Mouse (Mus musculus) cerebellum, postnatal 25 days (tissue): ENCODE results near the gene Arl10.
A peak's percentile ranks its signal among the peaks of the same experiment; 100 is the strongest.

Experiments
- DNase-seq, 2 experiments: peaks; one replicate each; pipeline ENCODE4 v3.0.0; 2021; ENCODE audit warnings: mixed read lengths in 2 of 2

The Arl10 gene

DNA sequence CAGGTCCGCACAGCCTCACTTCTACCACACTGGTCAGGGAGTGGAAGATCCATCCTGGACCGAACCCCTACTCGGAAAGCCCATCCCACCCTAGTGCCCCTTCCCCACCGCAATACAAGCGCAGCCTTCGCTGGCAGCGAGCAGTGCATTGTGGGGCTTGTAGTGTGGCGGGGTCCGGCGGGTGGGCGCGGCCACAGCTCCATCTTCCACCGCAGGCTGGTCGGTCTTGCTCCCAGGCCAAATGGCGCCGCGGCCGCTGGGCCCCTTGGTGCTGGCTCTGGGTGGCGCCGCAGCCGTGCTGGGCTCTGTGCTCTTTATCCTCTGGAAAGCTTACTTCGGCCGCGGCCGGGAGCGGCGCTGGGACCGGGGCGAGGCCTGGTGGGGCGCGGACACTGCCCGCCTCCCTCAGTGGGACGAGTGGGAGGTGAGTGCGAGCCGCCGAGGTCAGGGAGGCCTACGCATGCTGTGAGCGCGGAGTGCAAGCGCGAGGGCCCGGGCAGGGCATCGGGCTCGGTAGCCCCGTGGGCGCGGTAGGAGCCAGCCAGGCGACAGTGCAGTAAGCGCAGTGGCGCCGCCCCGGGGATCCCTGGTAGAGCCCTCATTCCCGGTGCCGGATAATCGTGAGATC is at the start of gene Arl10:
Gene Arl10 (plus strand): TSS at position 162 of the 628 bp plus-strand sequence.
- DNase-seq, result peak; percentile 83 to 86

DNA sequence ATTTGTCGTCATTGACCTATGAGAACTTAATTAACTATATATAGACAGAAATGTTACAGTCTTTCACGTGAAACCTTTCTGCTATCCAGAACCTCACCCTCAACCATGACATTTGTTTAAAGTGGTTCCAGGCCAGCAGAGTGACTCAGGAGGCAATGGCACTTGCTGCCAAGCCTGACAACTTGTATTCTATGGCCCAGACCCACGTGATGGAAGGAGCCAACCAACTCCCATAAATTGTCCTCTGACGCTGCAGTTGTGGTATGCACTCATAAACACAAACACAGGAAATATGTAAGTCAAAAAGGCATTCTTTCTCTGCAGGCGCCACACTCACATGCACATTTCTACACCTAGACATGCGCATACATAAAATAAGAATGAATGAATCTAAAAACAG is 47.7 kb upstream of the Arl10 start:
- no peak for DNase-seq

DNA sequence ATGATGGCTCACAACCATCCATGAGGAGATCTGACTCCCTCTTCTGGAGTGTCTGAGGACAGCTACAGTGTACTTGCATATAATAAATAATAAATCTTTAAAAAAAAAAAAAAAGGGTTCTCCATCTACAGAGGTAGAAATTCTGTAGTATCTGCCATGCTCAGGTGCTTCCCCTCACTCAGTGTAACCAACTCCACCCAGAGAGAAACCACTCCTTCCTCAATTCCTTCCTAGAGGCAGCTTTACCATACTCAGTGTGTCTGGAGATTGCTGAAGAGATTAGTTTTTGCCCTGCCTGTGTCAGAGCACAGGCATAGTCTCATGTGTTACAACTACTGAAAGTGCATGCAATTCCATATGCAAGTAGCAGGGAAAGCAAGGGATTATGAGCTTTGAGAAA is 42.7 kb upstream of the Arl10 start:
- no peak for DNase-seq

DNA sequence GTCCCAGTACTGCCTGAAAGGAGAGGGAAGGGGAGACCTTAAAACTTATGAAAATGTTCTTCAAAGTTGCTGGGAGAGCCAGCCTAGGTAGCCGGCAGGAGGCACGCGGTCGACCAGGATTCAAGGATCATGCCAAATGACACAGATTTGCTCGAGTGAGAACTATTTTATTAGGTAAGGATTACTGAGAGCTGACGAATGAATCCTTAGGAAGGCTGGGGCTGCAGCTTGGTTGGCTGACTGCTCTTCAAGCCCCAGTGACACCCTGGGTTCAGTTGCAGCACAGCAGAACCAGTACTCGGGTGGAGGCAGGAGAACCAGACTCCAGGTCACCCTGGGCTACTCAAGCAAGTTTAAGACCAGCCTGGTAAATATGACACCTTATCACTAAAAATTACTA is 26.8 kb upstream of the Arl10 start:
- no peak for DNase-seq

DNA sequence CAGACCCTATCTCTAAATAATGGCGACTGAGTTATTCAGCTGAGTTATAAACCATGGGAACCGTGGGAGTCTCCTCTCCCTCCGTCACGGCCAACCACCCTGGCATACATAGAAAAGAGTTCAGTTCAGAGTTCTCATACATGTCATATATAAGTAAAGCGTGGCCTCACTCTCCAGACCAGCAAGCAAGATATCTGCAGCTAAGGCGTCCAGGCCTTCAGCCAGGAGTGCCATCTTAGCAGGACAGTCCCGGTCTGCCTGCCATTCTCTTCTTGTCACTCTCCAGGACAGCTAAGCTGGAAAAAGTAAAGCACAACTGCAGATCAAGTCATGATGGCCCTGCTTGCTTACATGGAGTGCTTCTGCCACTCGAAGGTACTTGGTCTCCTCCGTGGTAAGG is 18.6 kb upstream of the Arl10 start:
- no peak for DNase-seq

DNA sequence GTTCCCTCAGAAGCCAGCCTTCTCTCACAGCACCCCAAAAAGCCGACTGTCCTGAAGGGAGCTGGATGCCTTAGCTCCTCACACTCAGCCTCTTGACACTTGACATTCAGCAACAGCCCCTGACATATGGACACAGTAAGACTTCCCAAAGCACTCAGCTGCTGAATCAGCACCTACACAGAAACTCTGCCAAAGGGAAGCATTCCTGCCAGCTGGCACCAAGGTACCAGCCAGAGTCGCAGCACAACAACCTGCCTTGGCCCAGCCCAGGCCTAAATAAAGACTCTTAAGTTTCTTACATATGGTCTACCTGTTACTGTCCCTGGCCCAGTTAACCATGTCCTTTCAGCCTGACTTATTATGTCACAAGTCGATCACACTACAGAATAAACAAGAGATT is 18.0 kb upstream of the Arl10 start:
- DNase-seq, result peak; percentile 95

DNA sequence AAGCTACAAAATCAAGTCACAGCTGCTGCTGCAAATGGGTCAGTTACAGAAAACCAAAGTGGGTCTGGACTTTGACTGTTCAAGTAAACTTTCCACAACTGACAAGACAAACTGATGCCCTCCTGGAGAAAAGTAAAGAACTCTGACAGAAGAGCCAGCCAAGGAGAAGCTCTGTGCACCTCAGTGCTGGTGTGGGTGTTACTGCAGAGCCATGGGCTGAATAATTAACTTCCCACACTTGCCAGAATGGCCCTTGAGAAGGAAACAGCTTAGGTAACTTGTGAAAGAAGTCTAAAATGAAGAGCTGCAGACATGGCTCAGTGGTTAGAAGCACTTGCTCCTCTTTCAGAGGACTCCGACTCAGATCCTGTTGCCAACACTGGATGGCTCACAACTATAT is 17.2 kb upstream of the Arl10 start:
- no peak for DNase-seq

DNA sequence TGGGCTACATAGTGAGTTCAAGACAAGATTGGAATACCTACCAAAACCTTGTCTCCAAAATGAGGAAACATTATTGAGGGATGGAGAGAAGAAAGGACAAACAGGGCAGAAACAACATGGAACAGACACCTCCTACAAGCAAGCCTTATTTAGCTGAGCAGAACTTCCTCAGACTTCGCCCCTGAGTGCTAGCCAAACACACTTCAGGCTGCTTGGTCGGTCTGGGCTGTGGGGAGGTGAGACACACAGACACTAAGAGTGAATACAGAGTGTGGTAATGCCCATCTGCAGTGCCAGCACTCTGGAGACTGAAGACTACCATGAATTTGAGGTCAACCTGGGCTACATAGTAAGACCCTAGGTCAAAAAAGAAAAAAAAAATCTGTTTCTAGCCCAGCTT is 15.2 kb upstream of the Arl10 start:
- DNase-seq, result no peak

DNA sequence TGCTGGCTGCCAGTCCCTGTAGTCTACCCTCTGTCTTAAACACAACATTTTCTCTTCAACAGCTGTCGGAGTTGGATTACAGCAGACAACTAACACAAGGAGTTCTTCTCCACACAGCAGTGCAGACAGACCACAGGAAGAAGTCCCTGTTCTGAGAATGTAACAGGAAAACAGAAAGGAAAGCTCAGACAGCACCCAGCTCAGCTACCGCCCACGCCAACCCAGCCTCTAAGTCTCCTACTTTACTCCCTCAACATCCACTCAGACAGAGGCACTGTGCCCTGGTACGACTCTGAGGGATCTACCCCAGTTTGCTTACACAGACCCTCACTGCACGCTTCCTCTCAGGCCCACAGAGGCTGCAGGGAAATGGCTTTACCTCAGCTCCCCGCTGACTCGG is 14.2 kb upstream of the Arl10 start:
- no peak for DNase-seq

DNA sequence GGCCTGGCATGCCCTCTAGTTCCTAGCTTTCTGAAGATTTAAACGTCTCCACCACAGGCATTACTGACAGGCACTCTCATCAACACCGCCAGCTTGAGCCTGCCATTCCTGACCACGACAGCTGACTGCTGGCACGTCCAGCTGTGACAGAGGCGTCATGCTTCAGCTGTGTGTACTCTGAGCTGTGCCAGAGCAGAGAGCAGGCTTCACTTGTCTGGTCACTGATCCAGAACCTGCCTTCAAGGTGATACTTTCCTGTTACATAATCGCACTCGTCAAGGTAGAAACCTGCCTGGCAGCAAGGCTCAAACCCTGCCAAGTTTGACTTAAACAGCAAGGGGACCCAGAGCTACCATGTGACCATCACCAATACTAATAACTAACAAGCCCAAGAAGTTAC is 12.3 kb upstream of the Arl10 start:
- no peak for DNase-seq

DNA sequence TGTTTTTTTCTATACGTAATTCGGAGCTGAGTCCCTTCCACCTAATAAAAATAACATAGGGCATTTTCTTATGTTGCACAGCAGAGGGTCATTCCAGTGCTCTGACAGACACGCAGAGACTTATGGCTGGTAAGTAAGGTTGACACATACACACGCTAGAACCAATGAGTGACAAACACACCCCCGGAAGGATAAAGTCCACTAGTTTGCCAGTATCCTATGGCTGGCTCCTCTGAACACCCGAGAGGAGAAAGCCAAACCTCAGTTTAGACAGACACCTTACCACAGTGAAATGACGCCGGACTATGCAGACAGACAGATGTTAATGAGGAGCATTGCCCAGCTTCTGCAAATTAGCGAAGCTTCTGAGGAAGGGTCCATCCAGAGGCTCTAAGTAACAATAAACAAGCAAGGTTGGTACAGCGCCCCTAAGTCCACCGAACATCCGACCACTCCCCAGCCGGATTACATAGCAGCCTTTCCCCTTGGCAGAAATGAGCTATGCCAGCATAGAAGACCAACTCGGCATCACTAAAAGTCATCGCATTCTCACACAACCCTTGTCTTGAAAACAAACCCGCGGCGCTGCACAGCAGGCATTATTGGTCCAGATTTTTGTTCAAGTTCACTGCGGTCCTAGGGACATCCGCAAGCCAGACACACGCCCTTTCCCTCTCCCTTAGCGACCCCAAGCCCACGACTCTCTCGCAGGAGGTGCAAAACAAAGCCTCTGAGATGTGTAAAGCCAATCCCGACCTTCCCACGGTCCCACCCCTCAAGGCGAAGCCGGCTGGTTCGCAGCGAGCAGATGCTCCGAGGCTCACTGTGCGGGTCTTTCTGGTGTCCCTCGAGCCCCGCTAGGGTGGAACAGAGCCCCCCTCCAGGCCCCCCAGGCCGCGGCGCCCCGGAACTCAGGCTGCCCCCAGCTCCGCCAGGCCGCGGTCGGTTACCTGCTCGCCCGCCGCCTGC is 10.3 kb upstream of the Arl10 start:
- DNase-seq, result peak in 1 of 2 experiments; percentile 51

DNA sequence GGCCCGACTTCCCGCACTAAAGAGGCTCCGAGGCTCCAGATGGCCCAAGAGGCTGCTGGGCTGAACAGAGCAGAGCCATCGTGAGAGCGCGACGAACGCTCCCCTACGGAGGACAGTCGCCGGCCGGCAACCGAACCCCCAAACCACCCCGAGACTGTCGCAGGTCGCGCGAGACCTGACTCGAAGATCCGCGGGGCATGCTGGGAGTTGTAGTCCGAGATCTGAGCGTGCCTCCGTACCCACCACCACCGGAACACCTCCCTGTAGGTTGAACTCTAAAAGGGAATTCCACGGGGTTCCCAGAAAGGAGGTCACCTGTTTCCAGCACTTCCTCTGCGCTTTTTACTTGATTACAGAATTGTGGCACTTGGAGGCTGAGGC is 9.6 kb upstream of the Arl10 start, which contains the start of gene 4833439L19Rik:
Gene 4833439L19Rik (minus strand): TSS at position 235 of the 381 bp plus-strand sequence.
- peak; percentile 94 to 98 for DNase-seq

DNA sequence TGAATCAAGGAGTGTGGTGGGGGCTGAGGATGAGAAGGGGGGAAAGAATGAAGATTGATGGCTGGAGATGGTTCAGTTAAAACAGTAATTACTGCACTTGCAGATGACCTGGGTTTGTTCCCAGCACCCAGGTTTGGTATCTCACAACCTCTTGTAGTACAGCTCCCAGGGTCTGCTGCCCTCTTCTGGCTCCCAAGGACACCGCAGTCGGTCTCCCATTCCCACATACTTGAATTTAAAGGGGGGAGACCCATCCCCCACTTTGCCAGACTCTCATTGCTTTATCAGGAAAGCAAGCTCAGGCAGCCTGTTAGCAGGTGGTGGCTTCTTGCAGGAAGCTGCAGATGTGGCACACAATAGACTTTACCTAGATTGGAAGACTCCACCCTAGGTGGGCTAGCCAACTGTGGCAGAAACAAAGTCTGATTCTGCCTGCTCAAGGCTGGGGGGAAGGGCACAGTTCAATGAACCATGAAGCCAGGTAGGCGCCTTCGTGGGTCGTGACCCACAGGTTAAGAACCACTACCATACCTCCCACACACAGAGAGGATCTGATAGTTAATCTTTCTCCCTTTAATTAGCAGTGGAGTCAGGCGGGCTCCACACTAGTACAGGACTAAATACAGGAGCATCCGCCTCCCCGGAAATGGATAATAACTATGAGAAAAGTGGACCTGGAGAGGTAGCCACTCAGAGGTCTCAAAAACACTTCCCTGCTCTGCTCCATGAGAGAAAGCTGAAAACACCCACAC is 9.0 kb upstream of the Arl10 start:
- peak in 1 of 2 experiments; percentile 77 for DNase-seq

DNA sequence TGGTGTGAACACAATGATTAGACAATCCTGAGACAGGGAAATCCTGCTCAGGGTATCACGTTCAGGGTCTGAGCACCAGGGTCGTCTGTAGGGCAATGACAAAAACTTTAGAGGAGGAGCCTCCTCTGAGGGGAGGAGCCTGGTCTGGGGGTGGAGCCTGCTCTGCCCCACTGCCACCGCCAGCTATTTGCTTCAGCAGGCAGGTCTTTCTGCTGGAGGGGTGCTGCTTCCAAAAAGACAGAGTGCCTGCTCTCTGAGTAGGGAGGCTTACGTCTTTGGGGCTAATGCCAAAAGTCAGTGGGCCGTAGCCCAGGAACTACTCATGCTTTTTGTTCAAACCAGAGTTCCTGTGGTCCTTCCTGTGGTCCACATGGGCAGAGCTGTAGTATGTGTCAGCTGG is 6.4 kb upstream of the Arl10 start:
- no peak for DNase-seq

DNA sequence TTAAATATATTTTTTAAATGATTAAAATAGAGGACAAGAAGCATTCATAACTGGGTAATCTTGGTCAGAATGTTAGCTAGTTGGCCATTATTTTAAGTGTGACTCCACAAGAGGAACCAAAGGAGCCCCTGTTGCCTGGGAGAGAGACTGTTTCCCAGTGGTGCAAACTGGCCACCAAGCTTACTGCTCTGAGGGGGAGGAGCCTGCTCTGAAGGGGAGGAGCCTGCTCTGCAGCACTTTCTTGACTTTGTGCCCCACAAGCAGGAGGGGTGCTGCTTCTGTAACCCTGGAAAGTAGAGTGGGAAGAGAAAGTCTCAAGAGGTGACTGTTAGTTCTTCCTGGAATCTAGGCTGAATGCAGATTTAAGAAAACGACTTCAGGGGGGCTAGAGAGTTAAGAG is 5.5 kb upstream of the Arl10 start:
- no peak for DNase-seq

DNA sequence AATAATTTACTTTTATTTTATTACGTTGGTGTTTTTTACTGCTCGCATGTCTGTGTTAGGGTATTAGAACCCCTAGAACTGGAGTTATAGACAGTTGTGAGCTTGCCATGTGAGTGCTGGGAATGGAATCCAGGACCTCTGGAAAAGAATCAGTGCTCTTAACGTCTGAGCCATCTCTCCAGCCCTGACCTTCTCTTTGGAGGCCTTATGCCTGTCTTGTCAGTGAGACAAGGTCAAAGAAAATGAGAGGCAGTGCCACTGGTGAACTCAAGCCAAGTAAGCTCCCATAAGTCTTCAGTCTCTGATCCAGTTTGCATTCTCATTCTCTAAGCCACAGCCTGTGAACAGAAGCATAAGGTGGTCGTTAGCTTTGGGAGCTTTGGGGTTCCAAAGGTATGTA is 4.1 kb upstream of the Arl10 start:
- DNase-seq, result no peak

DNA sequence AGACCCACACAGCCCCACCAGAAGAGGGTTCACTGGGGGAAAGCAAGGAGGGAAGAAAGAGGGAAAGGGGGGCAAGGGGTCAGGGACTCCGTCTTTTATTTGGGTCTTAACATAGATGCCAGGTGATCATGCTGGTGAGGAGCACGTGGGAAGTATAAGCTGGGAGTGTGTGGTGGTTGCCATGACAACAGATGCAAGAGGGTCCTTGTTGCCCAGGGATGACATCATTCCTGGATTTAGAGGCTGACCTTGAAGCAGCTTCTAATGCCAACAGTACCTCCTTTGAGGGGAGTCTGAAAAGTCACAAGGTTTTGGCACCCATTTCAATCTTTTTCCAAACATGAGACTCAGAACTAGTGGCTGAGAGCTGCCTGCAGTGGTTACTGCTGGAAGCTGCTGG is 3.2 kb upstream of the Arl10 start:
- no peak for DNase-seq

DNA sequence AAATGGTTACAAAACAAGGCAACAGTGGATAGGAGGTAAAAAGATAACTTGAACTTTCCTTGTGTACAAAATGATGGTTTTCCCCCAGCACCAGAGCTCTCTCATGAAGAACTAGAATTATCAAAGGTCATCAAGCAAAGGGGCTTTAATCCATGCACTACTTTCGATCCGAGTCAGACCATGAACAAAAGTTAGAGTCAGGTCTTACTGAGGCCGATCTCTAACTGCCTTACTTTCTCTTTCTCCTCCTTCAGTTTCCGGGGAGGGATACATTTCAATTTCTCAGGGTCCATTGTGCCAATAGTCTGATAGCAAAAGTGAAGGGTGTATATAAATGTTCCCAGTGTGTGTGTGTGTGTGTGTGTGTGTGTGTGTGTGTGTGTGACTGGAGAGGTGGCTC is 2.2 kb upstream of the Arl10 start:
- no peak for DNase-seq

DNA sequence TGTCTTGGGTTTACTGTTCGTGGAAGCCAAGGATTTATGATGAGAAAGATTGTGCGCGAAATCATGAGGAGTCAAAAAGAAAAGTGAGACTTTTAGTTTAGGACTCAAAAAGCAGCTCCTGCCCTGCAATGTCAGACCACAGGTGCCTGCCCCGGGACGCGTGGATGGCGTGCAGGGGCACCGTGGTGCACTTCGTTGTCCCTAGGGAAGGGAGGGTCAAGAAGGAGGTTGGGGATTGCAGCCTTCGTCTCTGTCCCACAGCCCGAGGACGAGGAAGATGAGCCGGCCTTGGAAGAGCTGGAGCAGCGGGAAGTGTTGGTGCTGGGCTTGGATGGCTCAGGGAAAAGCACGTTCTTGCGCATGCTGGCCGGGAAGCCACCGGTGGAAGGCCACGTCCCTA is 674 bp downstream of the Arl10 start:
- peak; percentile 38 to 40 for DNase-seq

DNA sequence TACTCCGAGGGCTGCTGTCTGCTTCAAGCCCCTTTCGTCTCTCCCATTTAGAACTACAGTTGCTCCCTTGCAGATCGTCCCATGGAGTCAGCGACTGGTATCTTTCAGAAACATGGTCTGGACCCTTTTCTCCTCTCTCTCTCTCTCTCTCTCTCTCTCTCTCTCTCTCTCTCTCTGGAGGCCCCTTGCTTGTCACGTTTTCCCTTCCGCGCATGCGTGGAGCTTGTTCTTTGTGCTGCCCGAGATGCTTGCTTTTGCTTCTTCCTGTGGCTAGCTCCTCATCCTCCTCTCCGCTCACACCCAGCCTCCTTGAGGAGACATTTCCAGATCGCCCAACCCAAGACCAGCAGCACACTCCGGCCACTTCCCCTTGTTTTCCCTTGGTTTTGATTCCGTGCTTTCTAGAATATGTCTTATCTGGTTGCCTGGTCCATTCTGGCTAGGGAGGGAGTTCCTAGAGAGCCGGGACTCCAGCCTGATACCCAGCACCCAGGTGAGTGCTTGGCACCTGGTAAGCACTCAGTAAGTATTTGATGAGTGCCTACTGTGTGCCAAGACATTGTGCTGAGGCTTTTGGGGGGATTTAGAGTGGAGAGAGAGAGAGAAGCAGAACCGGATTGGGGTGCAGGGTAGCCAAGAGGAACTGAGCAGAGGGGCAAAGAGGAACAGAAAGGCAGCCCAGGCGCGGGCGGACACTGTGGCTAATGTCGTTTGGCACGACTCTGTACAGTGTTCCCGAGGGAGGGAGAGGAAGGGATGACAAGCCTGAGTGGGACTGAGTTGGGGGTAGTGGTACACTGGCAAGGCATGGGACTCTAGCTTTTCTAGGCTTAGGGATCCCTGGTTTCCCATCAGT is 3.1 kb downstream of the Arl10 start:
- DNase-seq, result no peak

DNA sequence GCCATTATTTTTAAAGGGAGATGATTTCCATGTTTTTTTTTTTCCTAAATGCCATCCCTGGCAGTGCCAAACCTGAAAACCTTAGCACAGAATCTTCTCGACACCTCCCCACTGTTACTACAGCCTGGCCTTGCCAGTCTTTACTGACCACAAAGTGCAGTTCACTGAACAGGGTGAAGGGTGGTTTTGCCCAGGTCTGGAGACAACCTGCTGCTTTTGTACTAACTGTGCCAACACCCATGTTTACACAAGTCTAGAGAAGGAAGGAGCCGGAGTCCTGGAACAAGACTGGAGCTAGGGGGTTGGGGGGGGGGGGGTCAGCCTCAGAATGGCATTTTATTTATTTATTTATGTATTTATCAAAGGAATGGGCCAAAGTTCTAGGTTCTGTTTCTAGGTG is 6.6 kb downstream of the Arl10 start:
- no peak for DNase-seq

DNA sequence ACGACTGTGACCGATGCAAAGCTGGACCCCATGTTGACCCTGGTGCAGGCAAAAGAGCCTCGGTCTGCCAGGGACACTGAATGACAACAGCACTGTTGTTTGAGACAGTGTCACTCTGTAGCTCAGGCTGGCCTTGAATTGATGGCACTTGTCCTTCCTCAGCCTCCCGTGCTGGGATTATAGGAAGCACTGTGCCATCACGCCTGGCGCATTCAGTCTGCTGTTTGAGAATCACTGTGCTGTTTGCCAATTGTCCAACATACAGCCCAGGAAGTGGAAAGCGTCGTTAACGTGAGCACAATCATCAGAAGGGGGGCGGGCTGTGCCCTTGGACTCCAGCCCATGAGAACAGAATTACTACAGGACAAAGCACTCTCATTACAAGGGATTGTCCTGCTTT is 7.3 kb downstream of the Arl10 start:
- DNase-seq, result no peak

DNA sequence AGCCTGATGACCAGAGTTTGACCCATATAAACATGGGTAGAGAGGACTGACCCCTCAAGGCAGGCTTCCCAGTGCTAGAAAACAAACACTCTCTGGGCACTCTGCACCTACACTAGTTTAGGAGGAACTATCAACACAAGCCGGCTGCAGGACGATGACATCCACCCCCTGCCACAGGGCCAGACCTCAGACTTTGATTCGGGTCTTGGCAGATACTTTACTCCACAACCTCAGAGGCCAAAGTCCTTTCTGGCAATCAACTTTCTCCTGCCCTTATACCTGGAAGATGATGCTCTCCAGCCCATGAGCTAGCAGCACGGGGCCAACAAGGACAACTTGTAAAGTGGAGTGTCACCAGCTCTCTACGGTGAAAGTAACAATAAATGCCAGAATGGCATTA is 8.0 kb downstream of the Arl10 start:
- no peak for DNase-seq
